Mouse (Mus musculus) G1E (cell line): ENCODE measurements around the gene Tspan17.

Experiments
- CTCF ChIP-seq: IDR thresholded peaks from 2 replicates; pipeline ENCODE4 v1.5.1; 2012; ENCODE audit warnings: low read depth, low read length, inconsistent platforms, mixed read lengths
- GATA1 ChIP-seq: IDR thresholded peaks from 2 replicates; pipeline ENCODE4 v1.6.1; 2012; ENCODE audit warnings: borderline replicate concordance, low read length, inconsistent platforms, mixed read lengths
- POLR2AphosphoS5 ChIP-seq: IDR thresholded peaks from 2 replicates; pipeline ENCODE4 v1.6.1; 2012; ENCODE audit warnings: low read depth, low read length, inconsistent platforms; ENCODE audit not compliant: insufficient replicate concordance
- TAL1 ChIP-seq: conservative IDR thresholded peaks from 2 replicates; pipeline ENCODE4 v1.6.1; 2012; ENCODE audit warnings: low read depth, low read length, inconsistent platforms, mixed read lengths

GRCm38 (mm10) chr13:54844579-54844978 is 55.4 kb downstream of the Tspan17 start:
- no peak for TF ChIP-seq CTCF
- no peak for TF ChIP-seq TAL1
- TF ChIP-seq GATA1 = no peak
- no peak for TF ChIP-seq POLR2AphosphoS5
